Mouse (Mus musculus) thymus, postnatal 14 days (tissue): ENCODE measurements around the gene Inf2.
A peak's percentile ranks its signal among the peaks of the same experiment; 100 is the strongest.

Source experiments
- DNase-seq: peaks from one replicate; pipeline ENCODE4 v3.0.0; 2021

Gene Inf2

DNA sequence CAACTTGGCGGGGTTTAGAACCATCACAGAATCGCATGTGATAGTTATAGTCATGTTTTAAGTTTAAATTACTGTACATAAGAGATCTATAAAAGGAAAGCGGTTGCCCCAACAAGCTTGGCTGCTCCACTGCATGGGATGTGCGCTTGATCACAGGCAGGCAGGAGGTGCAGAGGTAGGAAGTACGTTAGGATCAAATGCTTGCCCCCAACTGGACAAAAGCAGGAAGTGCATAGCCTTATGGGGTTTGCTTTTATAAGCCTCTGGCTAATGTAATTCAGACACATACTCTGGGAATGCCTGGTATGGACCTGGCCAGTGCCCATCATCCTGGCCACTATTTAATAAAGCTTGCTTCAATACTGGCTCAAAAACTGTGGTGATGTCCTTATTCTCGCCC, 17.5 kb upstream of the Inf2 start:
- no peak for DNase-seq

DNA sequence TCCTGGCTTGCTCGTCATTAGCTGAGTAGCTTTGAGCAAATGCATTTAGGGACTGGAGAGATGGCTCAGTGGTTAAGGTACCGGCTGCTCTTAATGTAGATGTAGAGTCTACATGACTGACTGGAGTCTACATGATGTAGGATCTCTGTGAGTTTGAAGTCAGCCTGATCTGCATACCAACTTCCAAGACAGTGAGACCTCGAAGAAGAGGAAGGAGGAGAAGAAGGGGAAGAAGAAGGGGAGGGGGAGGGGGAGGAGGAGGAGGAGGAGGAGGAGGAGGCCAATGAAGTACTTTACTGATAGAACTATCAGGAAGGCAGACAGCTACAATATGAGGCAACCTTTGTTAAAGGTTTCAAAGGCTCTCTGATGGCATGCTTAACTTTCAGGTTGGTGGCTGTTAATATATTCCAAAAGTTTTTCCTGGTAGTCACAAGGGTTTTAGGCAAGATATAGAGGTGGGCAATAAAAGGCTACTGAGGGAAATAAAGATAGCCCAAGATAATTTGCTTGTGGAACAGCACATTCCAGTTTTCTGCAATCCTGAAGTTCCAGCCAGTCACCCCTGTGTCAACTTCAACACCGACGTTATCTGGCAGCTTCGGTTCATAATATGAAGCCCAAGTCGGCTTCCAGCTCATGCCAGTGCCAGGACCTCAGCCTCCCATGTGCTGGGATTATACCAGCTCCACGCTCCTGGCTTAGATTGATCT, 13.2 kb upstream of the Inf2 start:
- DNase-seq: no peak

DNA sequence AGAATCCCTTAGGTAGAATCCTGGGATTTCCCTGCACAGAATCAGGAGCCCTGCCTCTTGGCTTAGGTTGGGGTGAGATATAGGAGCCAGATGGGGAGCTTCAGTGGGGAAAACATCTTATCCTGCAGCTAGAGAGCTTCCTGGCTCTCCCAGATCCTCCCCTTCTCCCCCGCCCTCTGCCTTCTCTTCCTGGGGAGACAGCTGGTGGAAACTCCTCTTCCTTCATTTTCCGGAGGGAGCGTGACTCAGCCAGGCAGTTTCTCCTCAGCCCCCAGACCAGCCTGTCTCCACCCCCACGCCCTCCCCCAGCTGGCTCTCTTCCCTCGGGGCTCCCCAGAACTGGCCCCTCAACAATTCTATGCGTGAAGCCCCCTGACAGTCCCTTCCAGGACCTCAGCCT, 12.2 kb upstream of the Inf2 start:
- no peak for DNase-seq

DNA sequence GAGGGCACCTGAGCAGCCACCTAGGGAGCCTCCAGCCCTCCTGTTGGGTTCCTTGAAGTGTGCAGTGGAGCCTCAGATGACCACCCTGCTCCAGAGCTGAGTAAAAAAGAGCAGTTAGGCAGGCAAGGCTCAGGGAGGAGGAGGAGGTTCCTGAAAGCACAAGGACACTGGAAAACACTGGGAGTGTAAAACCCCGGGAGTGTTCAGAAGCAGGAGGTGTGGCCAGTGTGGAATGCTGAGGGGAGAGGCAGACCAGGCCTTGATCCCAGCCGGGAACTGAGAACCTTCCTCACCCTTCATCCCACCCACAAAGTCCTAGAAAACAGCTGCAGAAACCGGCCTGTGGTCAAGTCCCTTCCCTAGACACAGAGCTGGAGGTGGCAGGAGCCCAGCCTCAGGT, 11.8 kb upstream of the Inf2 start:
- DNase-seq: no peak

DNA sequence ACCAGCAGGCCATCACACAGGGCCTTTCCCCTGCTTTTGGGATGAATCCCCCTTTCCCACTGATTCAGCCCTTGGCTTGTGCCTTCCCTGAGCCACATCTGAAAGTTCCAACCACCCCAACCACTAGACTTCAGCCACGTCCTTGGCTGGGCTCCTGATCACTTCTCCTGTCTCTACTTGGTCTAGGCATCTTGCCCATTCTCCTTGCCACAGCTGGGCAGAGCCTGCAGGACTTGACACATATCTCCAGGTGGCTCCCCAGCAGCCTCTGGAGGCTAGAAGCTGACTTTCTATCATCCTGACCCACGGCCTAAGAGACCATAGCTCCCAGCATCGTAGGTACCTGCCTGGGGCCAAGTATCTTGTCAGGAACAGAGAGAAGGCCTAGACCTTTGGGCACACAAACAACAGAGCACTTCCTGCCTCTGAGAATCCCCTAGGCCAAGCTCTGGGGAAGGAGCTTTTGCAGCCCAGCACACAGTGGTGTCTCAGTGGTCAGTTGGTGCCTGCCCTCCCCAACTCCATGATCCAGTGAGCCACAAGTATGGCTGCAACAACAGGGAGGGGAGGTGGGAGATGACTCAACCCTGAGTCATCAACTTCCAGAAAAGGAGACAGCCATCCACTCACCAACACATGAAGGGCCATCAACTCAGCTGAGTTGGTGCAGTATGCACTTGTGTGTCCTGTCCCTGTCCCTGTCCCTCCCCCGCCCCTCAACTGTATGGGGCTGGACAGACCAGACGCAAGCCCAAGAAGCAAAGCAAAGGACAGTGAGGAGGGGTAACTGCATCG, 10.1 kb upstream of the Inf2 start:
- DNase-seq: no peak

DNA sequence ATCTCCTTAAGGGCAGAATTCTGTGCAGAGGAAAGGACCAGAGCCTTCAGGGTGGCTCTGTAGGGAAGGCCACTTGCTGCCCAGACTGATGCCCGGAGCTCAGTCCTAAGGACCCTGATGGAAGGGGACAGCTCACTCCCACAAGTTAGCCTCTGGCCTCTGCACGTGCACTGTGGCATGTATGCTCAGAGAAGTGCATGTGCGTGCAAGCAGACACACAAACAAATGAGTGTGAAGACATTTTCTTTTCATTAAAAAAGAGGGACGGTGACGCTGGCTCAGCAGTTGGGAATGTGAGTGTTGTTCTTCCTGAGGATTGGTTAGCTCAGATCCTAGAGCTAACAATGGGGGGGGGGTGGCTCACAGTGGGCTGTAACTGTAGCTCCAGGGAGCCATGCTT, 9.2 kb upstream of the Inf2 start:
- DNase-seq: no peak

DNA sequence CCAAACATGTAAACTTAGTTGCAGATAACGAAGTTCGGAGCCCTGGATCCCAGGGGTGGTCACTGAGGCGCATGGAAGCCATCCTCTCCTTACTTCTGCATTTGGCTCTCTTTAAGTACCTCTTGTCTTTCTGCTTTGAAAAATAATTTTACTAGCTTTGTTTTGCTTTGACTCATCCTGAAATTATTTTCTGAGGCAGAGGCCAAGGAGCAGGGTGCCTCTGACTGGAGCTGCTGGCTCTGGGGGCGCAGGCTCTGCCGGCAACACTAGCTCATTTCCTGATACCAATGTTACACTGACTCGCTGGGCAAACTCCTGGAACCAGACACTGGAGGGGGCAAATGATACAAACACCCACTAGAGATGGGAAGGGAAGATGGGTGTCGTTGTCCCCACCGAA, 8.7 kb upstream of the Inf2 start:
- no peak for DNase-seq

DNA sequence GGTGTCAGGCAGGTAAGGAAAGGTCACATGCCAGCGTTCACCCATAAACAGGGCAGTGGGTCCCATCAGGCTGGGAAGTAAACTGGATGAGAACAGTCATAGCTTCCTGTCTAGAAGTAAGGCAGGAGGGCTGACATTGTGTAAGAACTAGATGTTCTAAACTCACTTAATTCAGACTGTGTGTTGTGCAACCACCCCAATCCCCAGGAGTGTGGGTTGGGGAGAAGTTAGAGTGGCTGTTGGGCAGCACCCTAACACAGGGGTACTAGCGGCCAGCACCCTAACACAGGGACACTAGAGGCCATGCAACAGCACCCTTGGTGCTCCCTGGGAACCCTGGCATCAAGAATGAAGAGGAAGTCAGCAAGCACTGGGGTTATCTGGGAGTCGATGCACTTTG, 7.5 kb upstream of the Inf2 start:
- DNase-seq: no peak

DNA sequence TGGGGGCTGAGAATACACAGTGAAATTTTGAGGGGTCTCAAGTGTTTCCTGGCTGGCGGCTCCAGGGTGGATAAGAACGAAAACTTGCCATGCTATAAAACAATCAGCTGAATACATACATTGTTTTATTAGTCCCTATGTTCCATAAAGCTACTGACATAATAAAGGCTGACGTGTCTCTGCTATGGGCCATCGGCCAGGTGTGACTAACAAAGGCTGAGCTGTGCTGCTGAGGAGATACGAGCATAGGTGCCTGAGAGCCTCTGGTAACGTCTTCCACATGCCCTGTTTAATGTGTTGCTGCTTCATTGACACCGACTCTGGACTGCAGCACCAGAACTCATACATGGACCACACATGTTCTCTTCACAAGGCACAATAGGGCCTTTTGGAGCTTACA, 3.6 kb upstream of the Inf2 start:
- DNase-seq: no peak

DNA sequence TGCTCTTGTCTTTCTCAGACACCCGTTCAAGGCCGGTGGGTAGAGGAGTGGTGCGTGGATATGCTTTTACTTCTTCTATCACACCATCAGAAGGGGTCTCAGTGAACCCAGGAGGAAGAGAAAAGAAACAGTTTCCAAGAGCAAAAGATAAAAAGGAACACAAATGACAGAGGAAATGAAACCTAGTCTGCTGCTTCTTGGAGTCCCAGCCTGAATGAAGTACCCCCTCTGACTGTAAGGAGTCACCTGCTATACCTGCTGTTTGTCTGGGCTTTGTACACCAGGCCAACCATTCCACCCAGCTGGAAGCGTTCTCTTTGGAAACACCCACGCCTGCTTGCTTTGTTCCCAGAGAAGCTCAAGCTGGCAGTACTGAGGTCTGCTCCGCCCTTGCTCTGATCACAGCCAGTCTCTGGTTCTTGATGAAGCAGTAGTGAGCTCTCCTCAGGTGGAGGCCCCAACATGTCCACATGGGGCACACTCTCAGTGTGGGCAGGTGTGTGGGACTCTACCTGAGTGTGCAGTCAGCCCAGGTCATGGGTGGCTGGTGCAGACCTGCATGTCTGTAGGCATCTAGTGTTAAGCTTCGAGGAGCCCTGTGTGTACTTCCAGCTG, 2.6 kb upstream of the Inf2 start:
- no peak for DNase-seq

DNA sequence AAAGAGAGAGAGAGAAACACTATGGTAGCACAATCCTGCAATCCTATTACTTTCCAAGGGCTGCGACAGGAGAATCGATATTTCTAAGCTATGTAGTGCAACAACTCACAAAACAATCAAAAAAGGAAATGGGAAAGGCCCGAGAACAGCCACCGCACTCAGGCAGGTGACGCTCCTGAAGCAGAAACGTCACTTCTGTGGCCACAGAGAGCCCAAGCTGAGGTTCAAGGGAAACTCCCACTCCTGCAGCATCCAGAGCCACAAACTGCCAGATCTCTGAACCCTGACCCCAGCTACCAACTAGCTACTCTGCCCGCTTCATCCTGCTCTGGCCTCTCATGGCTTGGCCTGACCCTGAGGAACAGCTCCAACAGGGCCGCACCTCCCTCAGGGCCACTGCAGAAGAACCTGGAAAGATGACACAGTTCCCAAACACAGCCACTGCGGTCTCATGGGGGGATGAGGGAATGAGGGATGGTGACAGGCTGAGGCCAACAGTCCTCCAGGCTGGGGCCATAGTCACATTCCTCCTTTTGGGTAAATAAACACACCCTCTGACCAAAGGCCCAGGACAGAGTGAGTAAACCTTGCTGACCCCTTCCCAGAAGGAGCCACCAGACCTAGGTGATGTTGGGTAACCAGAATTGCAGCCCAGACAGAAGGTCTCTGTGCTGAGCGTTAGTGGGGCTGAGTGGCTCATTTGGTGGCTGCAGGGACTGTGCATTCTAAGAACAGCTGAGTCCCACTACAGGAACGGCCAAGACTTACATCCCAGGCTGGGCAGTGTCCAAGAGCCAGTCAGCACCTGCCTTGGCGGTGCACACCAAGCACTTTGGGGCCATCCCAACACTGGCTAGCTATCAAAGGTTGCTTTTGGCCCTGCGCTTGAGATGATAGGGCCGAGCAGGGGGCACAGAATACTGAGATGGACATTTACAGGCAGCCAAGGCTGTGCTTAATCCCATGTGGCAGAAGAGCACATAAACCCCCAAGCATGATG, 1.2 kb upstream of the Inf2 start:
- no peak for DNase-seq

DNA sequence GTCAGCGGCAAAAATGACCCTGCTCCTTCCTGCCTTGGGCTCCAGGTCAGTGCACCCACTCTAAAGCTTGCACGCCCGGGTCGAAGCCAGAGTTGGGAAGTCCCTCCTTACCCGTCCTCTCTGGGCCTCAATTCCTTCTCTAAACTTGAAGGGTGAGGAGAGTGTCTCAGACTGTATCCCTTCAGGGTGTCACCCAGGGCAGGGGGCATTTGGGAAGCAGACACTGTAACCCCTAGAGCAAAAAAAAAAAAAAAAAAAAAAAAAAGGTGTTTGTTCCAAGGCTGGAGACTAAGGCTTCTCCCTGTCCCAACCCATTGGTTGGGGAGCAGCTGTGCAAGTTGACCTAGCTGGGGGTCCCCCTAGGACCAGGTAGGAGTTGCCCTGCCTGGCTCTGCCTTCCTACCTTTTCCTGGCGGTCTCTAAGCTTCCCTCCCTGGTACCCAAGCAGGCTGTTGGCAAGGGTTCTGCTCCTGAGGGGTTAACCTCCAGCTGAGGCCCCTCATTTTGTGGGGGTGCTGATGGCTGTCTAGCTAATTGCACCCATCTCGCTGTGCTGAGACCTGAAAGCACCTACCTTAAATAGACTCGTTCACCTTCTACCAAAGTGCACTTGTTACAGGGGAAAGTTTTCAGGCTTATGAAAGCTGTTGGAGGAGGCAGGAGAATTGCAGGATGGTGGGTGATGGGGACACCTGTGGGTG, 1.1 kb downstream of the Inf2 start:
- DNase-seq: peak; percentile 10

DNA sequence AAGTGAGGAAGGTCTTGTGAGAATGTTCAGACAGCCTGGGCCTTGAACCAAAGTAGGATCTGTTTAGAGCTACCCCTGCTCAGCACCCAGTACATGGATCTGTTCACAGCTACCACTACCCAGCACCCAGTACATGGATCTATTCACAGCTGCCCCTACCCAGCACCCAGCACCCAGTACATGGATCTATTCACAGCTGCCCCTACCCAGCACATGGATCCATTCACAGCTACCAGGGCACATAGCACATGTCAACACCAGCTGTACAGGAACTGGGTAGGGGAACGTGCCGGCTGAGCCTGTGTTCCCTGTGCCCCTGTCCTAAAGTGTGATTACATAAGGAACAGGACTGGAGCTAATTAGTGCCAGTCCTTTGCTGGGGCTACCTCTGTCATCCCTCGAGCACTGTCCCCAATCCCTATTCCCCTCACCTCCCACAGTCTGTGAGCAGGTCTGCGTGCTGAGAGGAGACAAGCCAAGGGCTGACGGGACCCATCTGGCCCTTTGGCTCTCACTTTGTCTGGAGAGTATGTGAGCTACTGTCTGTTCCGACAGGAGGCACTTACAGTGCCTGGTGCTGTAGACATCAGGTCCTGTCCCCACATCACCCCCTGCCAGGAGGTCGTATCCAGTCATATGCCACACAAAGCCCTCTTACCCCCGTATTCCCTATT, 2.1 kb downstream of the Inf2 start:
- peak; percentile 2 for DNase-seq

DNA sequence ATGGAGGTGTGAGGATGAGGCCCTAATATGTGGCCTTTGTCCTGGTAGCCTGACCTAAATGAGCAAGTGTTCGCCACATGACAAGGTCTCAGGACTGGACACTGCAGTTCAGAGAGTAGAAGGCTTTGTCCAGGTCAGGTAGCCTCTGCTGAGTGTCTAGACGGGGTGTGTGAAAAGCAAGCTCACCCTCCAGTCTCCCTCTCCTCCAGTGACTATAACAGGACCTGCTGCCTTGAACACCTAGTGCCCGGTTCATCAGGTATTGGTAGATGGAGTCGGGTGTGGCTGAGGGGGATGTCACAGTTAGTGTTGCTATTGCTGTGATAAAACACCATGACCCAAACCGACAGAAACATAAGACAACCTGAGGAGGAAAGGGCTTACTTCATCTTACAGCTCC, 2.7 kb downstream of the Inf2 start:
- no peak for DNase-seq

DNA sequence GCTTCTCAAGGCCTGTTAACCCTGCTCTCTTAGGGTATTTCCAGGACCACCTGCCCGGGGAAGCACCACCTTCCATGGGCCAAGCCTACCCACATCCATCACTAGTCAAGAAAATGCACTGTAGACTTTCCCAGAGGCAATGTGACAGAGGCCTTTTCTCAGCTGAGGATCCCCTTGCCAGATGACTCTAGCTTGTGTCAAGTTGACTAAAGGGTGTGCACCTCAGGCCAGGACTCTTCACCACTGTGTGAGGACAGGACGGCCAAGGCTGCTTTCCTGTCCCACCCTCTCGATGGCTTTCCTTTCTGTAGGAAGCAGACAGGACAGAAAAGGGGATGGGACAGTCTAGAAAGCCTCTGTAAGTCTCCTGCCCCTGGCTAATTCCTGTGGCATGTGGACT, 3.1 kb downstream of the Inf2 start:
- no peak for DNase-seq

DNA sequence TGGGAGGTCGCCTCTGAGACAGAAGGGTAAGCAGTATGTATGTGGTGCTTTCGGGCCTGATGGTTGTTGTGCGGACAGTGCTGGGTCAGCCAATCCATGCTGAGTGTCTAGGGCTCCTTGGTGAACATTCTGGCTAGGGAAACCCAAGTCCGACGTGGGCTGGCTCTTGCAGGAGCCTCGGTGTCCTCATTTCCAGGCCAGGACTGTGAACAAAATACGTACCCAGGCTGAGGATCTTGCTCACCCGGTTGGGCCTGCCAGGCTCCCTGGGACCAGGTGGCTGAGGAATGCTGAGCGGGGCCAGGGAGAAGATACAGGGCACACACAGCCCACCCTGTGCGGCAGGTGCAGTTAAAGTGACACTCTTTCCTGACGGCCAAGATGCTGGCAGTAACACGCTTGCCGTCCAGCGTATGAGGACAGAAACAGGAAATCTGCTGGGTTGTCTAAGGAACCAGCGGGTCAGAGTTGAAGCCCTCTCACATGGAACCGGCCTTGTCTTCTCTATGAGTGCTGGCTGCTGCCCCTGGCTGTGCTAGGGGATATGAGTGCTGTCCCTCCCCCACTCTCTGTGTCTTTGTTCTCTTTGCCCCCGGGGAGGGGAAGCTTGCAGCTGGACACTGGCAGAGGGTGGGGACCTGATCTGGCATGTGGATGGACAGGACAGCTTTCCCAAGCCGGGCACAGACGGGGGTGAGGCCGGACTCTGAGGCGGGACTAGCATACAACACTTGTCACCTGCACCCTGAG, 4.6 kb downstream of the Inf2 start:
- no peak for DNase-seq

DNA sequence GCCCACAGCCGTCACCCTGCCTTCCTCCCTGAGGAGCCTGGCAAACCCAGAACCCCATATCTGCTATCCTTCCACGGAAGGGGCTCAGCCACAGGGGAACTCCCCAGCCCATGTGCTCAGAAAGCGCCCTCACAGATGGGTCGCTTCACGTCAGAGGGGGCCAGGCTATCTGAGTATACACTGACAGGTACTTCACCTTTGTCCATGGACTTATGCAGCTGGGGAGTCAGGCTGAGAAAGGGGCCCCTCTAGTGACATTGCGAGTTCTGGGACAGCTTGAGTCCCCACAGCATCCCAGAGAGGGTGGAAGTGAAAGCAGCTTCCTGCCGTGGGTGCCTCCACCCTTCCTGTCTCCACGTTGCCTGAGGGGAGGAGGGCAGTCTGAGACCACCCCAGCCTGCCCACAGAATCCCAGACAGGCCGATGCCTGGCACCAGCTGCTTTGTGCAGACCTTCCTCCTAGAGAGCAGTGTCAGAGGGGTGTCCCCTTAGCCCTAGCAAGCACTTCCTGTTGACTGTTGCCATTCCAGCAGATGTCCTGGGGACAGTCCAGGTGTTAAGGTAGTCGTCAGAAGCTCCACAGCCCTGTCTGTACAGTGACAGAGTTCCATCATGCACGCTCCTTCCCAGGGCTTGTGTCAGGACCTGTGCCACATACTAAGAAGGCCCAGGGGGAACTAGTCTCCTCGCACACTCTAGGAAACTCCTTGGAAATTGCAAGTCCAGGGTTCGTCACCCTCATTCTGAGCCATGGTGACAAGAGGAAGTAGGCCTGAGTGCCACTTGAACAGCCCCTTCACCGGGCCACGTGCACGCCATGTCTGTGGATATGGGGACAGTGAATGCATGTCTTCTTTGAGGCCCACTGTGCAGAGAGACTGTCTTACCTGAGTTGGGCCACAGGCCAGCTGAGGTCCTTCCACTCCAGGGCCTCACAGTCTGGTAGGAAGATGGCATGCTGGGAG, 5.6 kb downstream of the Inf2 start:
- peak; percentile 49 for DNase-seq

DNA sequence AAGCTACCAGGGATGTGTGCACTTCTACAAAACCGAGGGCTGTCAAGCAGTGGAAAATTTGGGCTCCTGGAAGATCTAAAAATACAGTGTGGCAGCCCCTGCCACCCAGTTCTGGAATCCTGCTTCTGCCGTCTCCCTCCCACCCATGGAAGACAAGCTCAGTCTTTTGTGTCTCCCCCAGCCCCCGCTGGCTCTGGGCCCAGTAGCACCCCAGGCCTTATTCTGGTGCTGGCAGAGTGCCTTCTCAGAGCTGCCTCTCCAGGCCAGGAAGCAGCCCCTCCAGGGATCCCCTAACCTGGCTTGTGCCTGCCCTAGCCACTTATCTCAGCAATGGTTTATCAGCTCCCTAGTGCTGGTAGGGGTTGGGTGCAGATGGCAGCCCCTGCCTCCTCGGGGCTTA, 6.4 kb downstream of the Inf2 start:
- no peak for DNase-seq

DNA sequence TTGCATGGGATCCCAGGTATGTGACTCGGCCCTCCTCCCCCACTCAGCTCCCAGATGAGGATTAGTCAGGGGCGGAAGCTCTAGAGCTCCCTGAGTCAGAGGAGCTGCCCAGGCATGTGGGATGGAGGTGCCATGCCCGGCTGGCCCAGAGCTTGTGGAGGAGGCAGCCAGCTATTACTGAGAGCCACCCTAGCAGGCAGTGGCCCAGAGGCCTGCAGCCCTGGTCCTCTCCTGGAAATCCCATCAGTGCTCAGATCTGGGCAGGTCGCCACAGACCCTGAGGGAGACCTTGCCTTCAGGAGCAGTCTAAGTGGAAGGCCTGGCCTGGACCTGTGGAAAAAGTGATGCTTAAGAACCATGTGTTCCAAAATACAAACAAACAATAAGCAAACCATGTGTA, 7.0 kb downstream of the Inf2 start:
- no peak for DNase-seq

DNA sequence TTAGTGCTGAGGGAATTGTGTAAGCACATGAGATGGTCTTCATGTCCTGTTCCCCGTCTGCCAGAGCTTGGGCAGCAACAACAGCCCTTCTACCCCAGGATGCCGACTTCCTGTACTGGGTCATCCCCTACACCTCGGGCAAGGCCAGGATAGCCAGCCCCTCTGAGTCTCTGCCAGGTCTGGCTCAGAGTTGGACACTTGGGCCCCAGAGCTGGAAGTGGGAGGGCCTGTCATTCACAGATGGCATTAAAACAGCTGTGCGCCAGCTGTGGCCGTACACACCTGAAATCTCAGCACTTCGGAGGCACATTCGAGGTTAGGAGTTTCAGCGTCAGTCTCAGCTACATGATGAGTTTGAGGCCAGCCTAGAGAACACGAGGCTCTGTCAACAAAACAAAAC, 7.9 kb downstream of the Inf2 start:
- no peak for DNase-seq
